Mouse (Mus musculus) C2C12 (cell line): ENCODE results near the gene Pkhd1.

Experiments used
- CEBPB ChIP-seq: IDR thresholded peaks from one replicate; pipeline ENCODE4 v1.6.1; 2011; ENCODE audit warnings: low read depth, mild to moderate bottlenecking, control low read depth, moderate library complexity
- CTCF ChIP-seq: IDR thresholded peaks from one replicate; pipeline ENCODE4 v1.5.1; 2011; ENCODE audit not compliant: control insufficient read depth, insufficient read depth, insufficient read length
- MAX ChIP-seq: IDR thresholded peaks from one replicate; pipeline ENCODE4 v1.6.1; 2011; ENCODE audit warnings: mild to moderate bottlenecking, control low read depth

GRCm38 (mm10) chr1:20398319-20398718 lies 219.5 kb downstream of the Pkhd1 start:
- TF ChIP-seq CTCF, result no peak
- no peak for TF ChIP-seq CEBPB
- TF ChIP-seq MAX, result no peak
